Mouse (Mus musculus): ENCODE results near the gene Def6. TPM values are rescaled to one million over a fixed set of nuclear protein-coding genes. Genes with fewer than 3 reads are reported as not detected.

The Def6 gene
- polyA plus RNA-seq, 1 experiment from 2014 or later = 5.6 TPM

GRCm38 (mm10) chr17:28232475-28233060 is 25.0 kb downstream of the Def6 start, which contains the start of gene Ppard:
Gene Ppard (plus strand): TSS chr17:28232700.
- under 1% methylated on average over 57 of the region's 57 CpGs for WGBS
- peak within 1 kb of the TSS; percentile 59; the same call in 1 of the 2 replicates for H3K27ac ChIP-seq (replicated peaks)
- peak; percentile 94 for ATAC-seq (ENCODE audit: low read depth)

GRCm38 (mm10) chr17:28233091-28233731 is 25.6 kb downstream of the Def6 start:
- Histone ChIP-seq H3K27me3 (no peaks in the 10 kb centered on the region), H3K27ac (replicated peaks) (peak overlapping the region; percentile 59; the same call in 1 of the 2 replicates), H3K4me3 (peak overlapping the region; percentile 73), H3K9ac (peak overlapping the region; percentile 80), H3K4me1 (replicated peaks) (peaks cover 42% of the 10 kb centered on the region), H3K9me3 (no peaks in the 10 kb centered on the region), H3K36me3 (no peaks in the 10 kb centered on the region), H3K4me2 (peak overlapping the region; percentile 81)
- 4% methylated on average over 17 of the region's 17 CpGs for WGBS
- ATAC-seq (ENCODE audit: low read depth) = no peak; the same call in 1 of the 2 replicates

More at GRCm38 (mm10) chr17:28232475-28233060, 25.0 kb downstream of the Def6 start, which contains the start of gene Ppard:
- Histone ChIP-seq H3K4me2 (peak within 1 kb of the TSS; percentile 81), H3K9ac (peak within 1 kb of the TSS; percentile 80), H3K36me3 (no peaks in the 10 kb centered on the region), H3K4me1 (replicated peaks) (peaks cover 39% of the 10 kb centered on the region), H3K4me3 (peak within 1 kb of the TSS; percentile 73), H3K9me3 (no peaks in the 10 kb centered on the region), H3K27me3 (no peaks in the 10 kb centered on the region)

- peak overlapping the region; percentile 41; the same call in 1 of the 2 replicates for H3K9ac ChIP-seq
- H3K27me3 ChIP-seq = no peaks in the 10 kb centered on the region
- H3K4me1 ChIP-seq (replicated peaks) = peaks cover 42% of the 10 kb centered on the region
- ATAC-seq (ENCODE audit: low read depth) = no peak
- no peaks in the 10 kb centered on the region for H3K9me3 ChIP-seq
- 71% methylated on average over 5 of the region's 5 CpGs for WGBS
- H3K4me3 ChIP-seq = no peak overlapping the region
- H3K27ac ChIP-seq (replicated peaks) = no peak overlapping the region
- peak overlapping the region; percentile 81 for H3K4me2 ChIP-seq
- H3K36me3 ChIP-seq = 0 out of 2 replicates have a peak, but pooled peaks cover 3% of the 10 kb centered on the region
Measured at GRCm38 (mm10) chr17:28234641-28235040, 27.1 kb downstream of the Def6 start.

- H3K27me3 ChIP-seq = no peaks in the 10 kb centered on the region
- no peak overlapping the region for H3K4me3 ChIP-seq
- WGBS = 85% methylated on average over 7 of the region's 7 CpGs
- no peak overlapping the region for H3K9ac ChIP-seq
- no peak overlapping the region for H3K27ac ChIP-seq (replicated peaks)
- ATAC-seq (ENCODE audit: low read depth) = no peak
- H3K36me3 ChIP-seq = 0 out of 2 replicates have a peak, but pooled peaks cover 6% of the 10 kb centered on the region
- peaks cover 42% of the 10 kb centered on the region for H3K4me1 ChIP-seq (replicated peaks)
- no peaks in the 10 kb centered on the region for H3K9me3 ChIP-seq
- H3K4me2 ChIP-seq = no peak overlapping the region
Measured at GRCm38 (mm10) chr17:28235982-28236635, 28.5 kb downstream of the Def6 start.

- Histone ChIP-seq H3K4me2 (no peak overlapping the region), H3K27me3 (no peaks in the 10 kb centered on the region), H3K27ac (replicated peaks) (no peak overlapping the region), H3K9me3 (no peaks in the 10 kb centered on the region), H3K4me3 (no peak overlapping the region), H3K9ac (no peak overlapping the region), H3K4me1 (replicated peaks) (peaks cover 42% of the 10 kb centered on the region), H3K36me3 (0 out of 2 replicates have a peak, but pooled peaks cover 8% of the 10 kb centered on the region)
- 82% methylated on average over 4 of the region's 4 CpGs for WGBS
- ATAC-seq (ENCODE audit: low read depth) = no peak
Measured at GRCm38 (mm10) chr17:28236636-28237015, 29.0 kb downstream of the Def6 start.

- Histone ChIP-seq H3K4me2 (no peak overlapping the region), H3K9me3 (no peaks in the 10 kb centered on the region), H3K27ac (replicated peaks) (no peak overlapping the region), H3K4me3 (no peak overlapping the region), H3K36me3 (0 out of 2 replicates have a peak, but pooled peaks cover 8% of the 10 kb centered on the region), H3K4me1 (replicated peaks) (peaks cover 49% of the 10 kb centered on the region), H3K9ac (no peak overlapping the region), H3K27me3 (no peaks in the 10 kb centered on the region)
- WGBS = 43% methylated on average over 5 of the region's 5 CpGs
- ATAC-seq (ENCODE audit: low read depth) = no peak
Measured at GRCm38 (mm10) chr17:28237362-28237761, 29.8 kb downstream of the Def6 start.

- H3K36me3 ChIP-seq = 0 out of 2 replicates have a peak, but pooled peaks cover 8% of the 10 kb centered on the region
- H3K27ac ChIP-seq (replicated peaks) = peak overlapping the region; percentile 38; the same call in 1 of the 2 replicates
- peaks cover 52% of the 10 kb centered on the region for H3K4me1 ChIP-seq (replicated peaks)
- H3K27me3 ChIP-seq = no peaks in the 10 kb centered on the region
- no peaks in the 10 kb centered on the region for H3K9me3 ChIP-seq
- WGBS = 62% methylated on average over 6 of the region's 6 CpGs
- ATAC-seq (ENCODE audit: low read depth) = no peak
- no peak overlapping the region for H3K4me2 ChIP-seq
- no peak overlapping the region for H3K9ac ChIP-seq
- no peak overlapping the region for H3K4me3 ChIP-seq
Measured at GRCm38 (mm10) chr17:28237874-28238273, 30.3 kb downstream of the Def6 start.

- Histone ChIP-seq H3K9me3 (no peaks in the 10 kb centered on the region), H3K27ac (replicated peaks) (no peak overlapping the region), H3K9ac (no peak overlapping the region), H3K36me3 (0 out of 2 replicates have a peak, but pooled peaks cover 8% of the 10 kb centered on the region), H3K4me2 (no peak overlapping the region), H3K4me1 (replicated peaks) (peaks cover 48% of the 10 kb centered on the region), H3K27me3 (no peaks in the 10 kb centered on the region), H3K4me3 (no peak overlapping the region)
- WGBS = 94% methylated on average over 5 of the region's 5 CpGs
- ATAC-seq (ENCODE audit: low read depth) = no peak
Measured at GRCm38 (mm10) chr17:28240846-28241245, 33.3 kb downstream of the Def6 start.

GRCm38 (mm10) chr17:28242296-28242695 is 34.7 kb downstream of the Def6 start:
- Histone ChIP-seq H3K36me3 (0 out of 2 replicates have a peak, but pooled peaks cover 8% of the 10 kb centered on the region), H3K4me3 (no peak overlapping the region), H3K27ac (replicated peaks) (no peak overlapping the region), H3K9ac (no peak overlapping the region), H3K4me1 (replicated peaks) (peaks cover 45% of the 10 kb centered on the region), H3K27me3 (no peaks in the 10 kb centered on the region), H3K4me2 (no peak overlapping the region), H3K9me3 (no peaks in the 10 kb centered on the region)
- 90% methylated on average over 6 of the region's 6 CpGs for WGBS
- no peak for ATAC-seq (ENCODE audit: low read depth)

GRCm38 (mm10) chr17:28244214-28244613 is 36.6 kb downstream of the Def6 start:
- Histone ChIP-seq H3K4me3 (no peak overlapping the region), H3K36me3 (0 out of 2 replicates have a peak, but pooled peaks cover 7% of the 10 kb centered on the region), H3K4me1 (replicated peaks) (peaks cover 52% of the 10 kb centered on the region), H3K4me2 (no peak overlapping the region), H3K27me3 (no peaks in the 10 kb centered on the region), H3K9me3 (no peaks in the 10 kb centered on the region), H3K9ac (no peak overlapping the region), H3K27ac (replicated peaks) (peak overlapping the region; percentile 83)
- ATAC-seq (ENCODE audit: low read depth) = no peak
- WGBS = 88% methylated on average over 6 of the region's 6 CpGs

- WGBS = 33% methylated on average over 6 of the region's 6 CpGs
- no peak overlapping the region for H3K4me3 ChIP-seq
- no peak overlapping the region for H3K4me2 ChIP-seq
- H3K9me3 ChIP-seq = no peaks in the 10 kb centered on the region
- H3K9ac ChIP-seq = no peak overlapping the region
- H3K27ac ChIP-seq (replicated peaks) = peak overlapping the region; percentile 83
- H3K27me3 ChIP-seq = no peaks in the 10 kb centered on the region
- peaks cover 53% of the 10 kb centered on the region for H3K4me1 ChIP-seq (replicated peaks)
- 0 out of 2 replicates have a peak, but pooled peaks cover 4% of the 10 kb centered on the region for H3K36me3 ChIP-seq
- peak; percentile 85 for ATAC-seq (ENCODE audit: low read depth)
Measured at GRCm38 (mm10) chr17:28244714-28245113, 37.1 kb downstream of the Def6 start.

GRCm38 (mm10) chr17:28246640-28247039 is 39.1 kb downstream of the Def6 start:
- no peak for ATAC-seq (ENCODE audit: low read depth)
- WGBS = 82% methylated on average over 11 of the region's 11 CpGs
- H3K9ac ChIP-seq = no peak overlapping the region
- H3K36me3 ChIP-seq = no peaks in the 10 kb centered on the region
- no peaks in the 10 kb centered on the region for H3K9me3 ChIP-seq
- peaks cover 58% of the 10 kb centered on the region for H3K4me1 ChIP-seq (replicated peaks)
- no peak overlapping the region for H3K4me3 ChIP-seq
- no peak overlapping the region for H3K4me2 ChIP-seq
- H3K27ac ChIP-seq (replicated peaks) = peak overlapping the region; percentile 38; the same call in 1 of the 2 replicates
- H3K27me3 ChIP-seq = no peaks in the 10 kb centered on the region

All from neural tube, embryonic 13.5 days (tissue).